Mouse (Mus musculus) retina, adult 2 months (tissue): ENCODE measurements around the gene Tenm4.

ENCODE experiments used
- DNase-seq: peaks from one replicate; pipeline ENCODE4 v3.0.0-alpha.2; 2012; ENCODE audit warnings: low read depth, low spot score

The Tenm4 gene

GRCm38 (mm10) chr7:96408161-96408889 lies 237.3 kb downstream of the Tenm4 start:
- no peak for DNase-seq

GRCm38 (mm10) chr7:96409323-96409880 lies 238.4 kb downstream of the Tenm4 start:
- DNase-seq = no peak

- no peak for DNase-seq
These were observed 242.8 kb downstream of the Tenm4 start for GRCm38 (mm10) chr7:96413822-96414221.

- no peak for DNase-seq
These were observed 243.4 kb downstream of the Tenm4 start for GRCm38 (mm10) chr7:96414290-96415055.

GRCm38 (mm10) chr7:96417251-96418004 lies 246.4 kb downstream of the Tenm4 start:
- no peak for DNase-seq

- no peak for DNase-seq
These were observed 247.1 kb downstream of the Tenm4 start for GRCm38 (mm10) chr7:96418146-96418545.

- DNase-seq = no peak
These were observed 249.0 kb downstream of the Tenm4 start for GRCm38 (mm10) chr7:96420045-96420444.

GRCm38 (mm10) chr7:96420926-96421605 lies 250.0 kb downstream of the Tenm4 start:
- no peak for DNase-seq

- DNase-seq = no peak
These were observed 255.9 kb downstream of the Tenm4 start for GRCm38 (mm10) chr7:96426954-96427353.

GRCm38 (mm10) chr7:96433307-96433706 lies 262.3 kb downstream of the Tenm4 start:
- no peak for DNase-seq

- no peak for DNase-seq
These were observed 267.3 kb downstream of the Tenm4 start for GRCm38 (mm10) chr7:96438392-96438791.

GRCm38 (mm10) chr7:96440161-96440707 lies 269.2 kb downstream of the Tenm4 start:
- no peak for DNase-seq

GRCm38 (mm10) chr7:96445771-96446170 lies 274.7 kb downstream of the Tenm4 start:
- DNase-seq = no peak

- no peak for DNase-seq
These were observed 276.9 kb downstream of the Tenm4 start for GRCm38 (mm10) chr7:96447806-96448397.

- DNase-seq = no peak
These were observed 284.9 kb downstream of the Tenm4 start for GRCm38 (mm10) chr7:96455957-96456356.

- DNase-seq = no peak
These were observed 285.6 kb downstream of the Tenm4 start for GRCm38 (mm10) chr7:96456618-96457017.

- DNase-seq = no peak
These were observed 286.8 kb downstream of the Tenm4 start for GRCm38 (mm10) chr7:96457891-96458290.

- DNase-seq = no peak
These were observed 287.9 kb downstream of the Tenm4 start for GRCm38 (mm10) chr7:96458992-96459391.

GRCm38 (mm10) chr7:96466761-96467160 lies 295.7 kb downstream of the Tenm4 start:
- DNase-seq = no peak

- DNase-seq = no peak
These were observed 299.8 kb downstream of the Tenm4 start for GRCm38 (mm10) chr7:96470821-96471220.
